Mouse (Mus musculus) kidney, embryonic 15.5 days (tissue): ENCODE data around the gene Gga1. TPM values are rescaled to one million over a fixed set of nuclear protein-coding genes. Genes with fewer than 3 reads are reported as not detected.
A peak's percentile ranks its signal among the peaks of the same experiment; 100 is the strongest.

Experiments
- ATAC-seq: fragments of 200-750 bp; cut with Nextera tagmentation; replicated peaks from 2 replicates; pipeline ENCODE4 v1.8.0; 2017; ENCODE audit warnings: moderate TSS enrichment; ENCODE audit not compliant: low FRiP score
- H3K27ac ChIP-seq: fragments of 300-500 bp; sonication (generic); 2 replicates; pipeline ENCODE4 v1.5.1; 2015; ENCODE audit warnings: mild to moderate bottlenecking, inconsistent platforms
- H3K27me3 ChIP-seq: fragments of 300-500 bp; sonication (generic); 2 replicates; pipeline ENCODE4 v1.6.1; 2015; ENCODE audit warnings: inconsistent platforms
- H3K36me3 ChIP-seq: fragments of 300-500 bp; sonication (generic); 2 replicates; pipeline ENCODE4 v1.6.1; 2015; ENCODE audit warnings: inconsistent platforms
- H3K4me1 ChIP-seq: fragments of 300-500 bp; sonication (generic); 2 replicates; pipeline ENCODE4 v1.6.1; 2015; ENCODE audit warnings: inconsistent platforms
- H3K4me2 ChIP-seq: fragments of 300-500 bp; sonication (generic); 2 replicates; pipeline ENCODE4 v1.6.1; 2015; ENCODE audit warnings: moderate library complexity, mild to moderate bottlenecking, inconsistent platforms
- H3K4me3 ChIP-seq: fragments of 300-500 bp; sonication (generic); replicated peaks from 2 replicates; pipeline ENCODE4 v1.5.1; 2015; ENCODE audit warnings: mild to moderate bottlenecking, inconsistent platforms
- H3K9ac ChIP-seq: fragments of 300-500 bp; sonication (generic); 2 replicates; pipeline ENCODE4 v1.6.1; 2015; ENCODE audit warnings: mild to moderate bottlenecking, inconsistent platforms
- H3K9me3 ChIP-seq: fragments of 300-500 bp; sonication (generic); replicated peaks from 2 replicates; pipeline ENCODE4 v1.6.1; 2016; ENCODE audit warnings: inconsistent platforms
- WGBS: fragments of 180-500 bp; shearing (Covaris S2); methylation state at CpG from one replicate; pipeline ENCODE4 v1.1.7; 2015; ENCODE audit warnings: mixed read lengths; 5-methylcytosine and 5-hydroxymethylcytosine counted together
- polyA plus RNA-seq: library from polyadenylated mRNA; unstranded; fragments of >200 nt; fragmentation: Nextera tagmentation; extraction: Ambion mirVana; gene quantifications from 2 replicates; pipeline ENCODE4 v1.2.1, GENCODE M21; 2015

Gene Gga1
- polyA plus RNA-seq, 1 experiment from 2014 or later: 55.5 TPM

- no peak overlapping the region for H3K4me3 ChIP-seq
- WGBS: 94% methylated on average over 8 of the region's 8 CpGs
These were observed 3.4 kb downstream of the Gga1 start for GRCm38 (mm10) chr15:78880432-78880831.

GRCm38 (mm10) chr15:78881828-78882227 is 4.8 kb downstream of the Gga1 start:
- peaks cover 70% of the 10 kb centered on the region for H3K36me3 ChIP-seq
- no peak overlapping the region for H3K4me3 ChIP-seq
- H3K4me1 ChIP-seq: peaks cover 19% of the 10 kb centered on the region
- no peak overlapping the region for H3K9ac ChIP-seq
- no peak overlapping the region for H3K4me2 ChIP-seq
- no peaks in the 10 kb centered on the region for H3K27me3 ChIP-seq
- H3K27ac ChIP-seq: no peak overlapping the region
- 87% methylated on average over 3 of the region's 3 CpGs for WGBS
- no peak for ATAC-seq
- H3K9me3 ChIP-seq: no peaks in the 10 kb centered on the region

More at GRCm38 (mm10) chr15:78880432-78880831, 3.4 kb downstream of the Gga1 start:
- no peak overlapping the region for H3K9ac ChIP-seq
- H3K9me3 ChIP-seq: no peaks in the 10 kb centered on the region
- H3K36me3 ChIP-seq: peaks cover 56% of the 10 kb centered on the region
- no peak overlapping the region for H3K4me2 ChIP-seq
- H3K27ac ChIP-seq: no peak overlapping the region
- ATAC-seq: no peak
- no peaks in the 10 kb centered on the region for H3K27me3 ChIP-seq
- H3K4me1 ChIP-seq: peaks cover 32% of the 10 kb centered on the region

GRCm38 (mm10) chr15:78889401-78889853 is 12.4 kb downstream of the Gga1 start:
- Histone ChIP-seq H3K9me3 (no peaks in the 10 kb centered on the region), H3K9ac (no peak overlapping the region), H3K4me3 (no peak overlapping the region), H3K4me2 (0 out of 2 replicates have a peak overlapping the region, but pooled peaks have one; percentile 7), H3K27ac (peak overlapping the region; percentile 51; the same call in 1 of the 2 replicates), H3K36me3 (peaks cover 93% of the 10 kb centered on the region), H3K27me3 (no peaks in the 10 kb centered on the region), H3K4me1 (peaks cover 42% of the 10 kb centered on the region)
- peak; percentile 47; the same call in 1 of the 2 replicates for ATAC-seq
- WGBS: 29% methylated on average over 13 of the region's 13 CpGs

DNA sequence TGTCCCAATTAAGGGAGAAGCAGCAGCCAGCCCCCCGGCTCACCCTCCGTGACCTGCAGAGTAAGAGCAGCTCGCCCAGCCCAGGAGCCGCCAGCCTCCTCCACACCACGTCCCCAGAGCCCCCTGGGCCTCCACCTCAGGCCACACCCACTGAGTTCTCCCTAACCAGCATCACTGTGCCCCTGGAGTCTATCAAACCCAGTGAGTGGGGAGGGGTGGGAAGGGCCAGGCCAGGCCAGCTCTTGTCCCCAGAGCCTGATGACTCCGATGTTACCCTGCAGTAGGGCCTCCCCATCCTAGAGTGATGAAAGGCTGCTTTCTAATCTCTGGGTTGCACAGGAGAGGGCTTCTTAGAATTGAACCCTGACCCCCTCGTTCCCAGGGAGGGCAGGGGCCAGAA is 15.4 kb downstream of the Gga1 start:
- 0 out of 2 replicates have a peak, but pooled peaks have one; percentile 30 for ATAC-seq
- H3K9ac ChIP-seq: 0 out of 2 replicates have a peak overlapping the region, but pooled peaks have one; percentile 14
- 23% methylated on average over 7 of the region's 7 CpGs for WGBS
- H3K4me3 ChIP-seq: no peak overlapping the region
- H3K36me3 ChIP-seq: peaks cover 65% of the 10 kb centered on the region
- H3K9me3 ChIP-seq: no peaks in the 10 kb centered on the region
- no peaks in the 10 kb centered on the region for H3K27me3 ChIP-seq
- H3K27ac ChIP-seq: peak overlapping the region; percentile 67; the same call in 1 of the 2 replicates
- no peak overlapping the region for H3K4me2 ChIP-seq
- peaks cover 70% of the 10 kb centered on the region for H3K4me1 ChIP-seq

- Histone ChIP-seq H3K36me3 (peaks cover 42% of the 10 kb centered on the region), H3K4me3 (no peak overlapping the region), H3K4me1 (peaks cover 78% of the 10 kb centered on the region), H3K9me3 (no peaks in the 10 kb centered on the region), H3K4me2 (no peak overlapping the region), H3K27me3 (no peaks in the 10 kb centered on the region), H3K9ac (no peak overlapping the region), H3K27ac (peak overlapping the region; percentile 67)
- 61% methylated on average over 13 of the region's 13 CpGs for WGBS
- no peak for ATAC-seq
These were observed 17.7 kb downstream of the Gga1 start for GRCm38 (mm10) chr15:78894726-78895125.

- no peak overlapping the region for H3K9ac ChIP-seq
- H3K4me2 ChIP-seq: no peak overlapping the region
- no peaks in the 10 kb centered on the region for H3K9me3 ChIP-seq
- H3K4me1 ChIP-seq: peaks cover 84% of the 10 kb centered on the region
- no peak overlapping the region for H3K4me3 ChIP-seq
- peak overlapping the region; percentile 67; the same call in 1 of the 2 replicates for H3K27ac ChIP-seq
- no peak for ATAC-seq
- no peaks in the 10 kb centered on the region for H3K27me3 ChIP-seq
- H3K36me3 ChIP-seq: peaks cover 32% of the 10 kb centered on the region
- WGBS: 90% methylated on average over 2 of the region's 2 CpGs
These were observed 18.8 kb downstream of the Gga1 start for GRCm38 (mm10) chr15:78895741-78896140.

GRCm38 (mm10) chr15:78896149-78896548 is 19.2 kb downstream of the Gga1 start:
- Histone ChIP-seq H3K9me3 (no peaks in the 10 kb centered on the region), H3K4me2 (no peak overlapping the region), H3K4me1 (peaks cover 88% of the 10 kb centered on the region), H3K9ac (no peak overlapping the region), H3K27ac (no peak overlapping the region), H3K36me3 (peaks cover 28% of the 10 kb centered on the region), H3K27me3 (no peaks in the 10 kb centered on the region), H3K4me3 (no peak overlapping the region)
- no peak for ATAC-seq
- WGBS: 70% methylated on average over 3 of the region's 3 CpGs

DNA sequence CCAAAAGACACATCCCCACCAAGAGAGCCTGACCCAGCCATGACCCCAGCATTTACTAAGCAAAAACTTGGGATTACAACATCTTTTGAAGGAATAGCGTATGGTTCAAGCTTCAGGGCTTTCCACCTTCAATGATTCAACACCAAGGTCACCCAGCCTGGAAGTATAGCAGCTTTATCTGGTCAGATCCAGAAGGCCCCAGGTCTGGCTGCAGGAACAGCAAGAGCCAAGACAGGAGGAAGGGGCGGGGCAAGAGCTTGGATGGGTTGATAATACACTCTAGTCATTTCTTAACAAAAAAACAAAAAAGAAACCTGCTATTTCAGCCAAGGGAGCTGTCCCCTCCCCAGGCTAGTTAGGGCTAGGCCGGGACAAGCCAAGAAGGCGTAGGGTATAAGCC is 20.5 kb downstream of the Gga1 start:
- H3K4me1 ChIP-seq: peaks cover 87% of the 10 kb centered on the region
- WGBS: 91% methylated on average over 4 of the region's 4 CpGs
- no peak overlapping the region for H3K4me2 ChIP-seq

DNA sequence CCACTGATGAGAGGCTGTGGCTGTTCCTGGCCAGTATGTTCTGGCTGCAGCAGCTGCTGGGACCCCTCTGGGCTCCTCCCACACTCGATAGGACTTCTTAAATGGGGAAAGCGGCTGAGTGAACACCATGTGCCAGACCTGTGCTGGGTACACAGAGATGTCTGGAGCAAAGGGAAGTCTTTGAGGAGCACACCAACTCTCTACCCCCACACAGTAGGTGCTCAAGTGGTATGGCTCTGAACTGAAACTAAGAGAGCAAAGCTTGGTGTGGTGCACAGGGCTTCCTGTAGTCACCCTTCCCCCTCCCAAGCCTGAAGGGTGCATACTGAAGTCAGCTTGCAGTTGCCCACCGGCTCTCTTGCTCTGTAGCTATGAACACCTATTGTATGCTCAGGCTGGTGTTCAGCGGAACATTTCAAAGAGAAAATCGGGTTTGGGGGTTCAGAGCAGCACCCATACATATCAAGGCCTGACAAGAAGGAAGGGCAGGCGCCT is 21.6 kb downstream of the Gga1 start:
- Histone ChIP-seq H3K36me3 (peaks cover 21% of the 10 kb centered on the region), H3K4me3 (peak overlapping the region; percentile 63), H3K9ac (no peak overlapping the region; the same call in 1 of the 2 replicates), H3K4me1 (peaks cover 84% of the 10 kb centered on the region), H3K9me3 (no peaks in the 10 kb centered on the region), H3K27ac (peak overlapping the region; percentile 63), H3K27me3 (no peaks in the 10 kb centered on the region), H3K4me2 (peak overlapping the region; percentile 77)
- no peak for ATAC-seq
- WGBS: 46% methylated on average over 6 of the region's 6 CpGs

More for the DNA sequence above, 20.5 kb downstream of the Gga1 start:
- no peak overlapping the region for H3K4me3 ChIP-seq
- H3K27ac ChIP-seq: peak overlapping the region; percentile 24; the same call in 1 of the 2 replicates
- peaks cover 22% of the 10 kb centered on the region for H3K36me3 ChIP-seq
- H3K27me3 ChIP-seq: no peaks in the 10 kb centered on the region
- no peak overlapping the region for H3K9ac ChIP-seq
- no peaks in the 10 kb centered on the region for H3K9me3 ChIP-seq
- ATAC-seq: no peak

- Histone ChIP-seq H3K4me1 (peaks cover 76% of the 10 kb centered on the region), H3K4me2 (peak within 1 kb of the TSS; percentile 77), H3K27ac (peak within 1 kb of the TSS; percentile 63), H3K9me3 (no peaks in the 10 kb centered on the region), H3K27me3 (no peaks in the 10 kb centered on the region), H3K4me3 (peak within 1 kb of the TSS; percentile 63), H3K9ac (peak within 1 kb of the TSS; percentile 61), H3K36me3 (peaks cover 25% of the 10 kb centered on the region)
- WGBS: 2% methylated on average over 19 of the region's 20 CpGs
- no peak for ATAC-seq
These were observed 22.4 kb downstream of the Gga1 start, which contains the start of gene Gm49510 for GRCm38 (mm10) chr15:78899409-78899739. Gm49510 (plus strand) TSS chr15:78899667.

DNA sequence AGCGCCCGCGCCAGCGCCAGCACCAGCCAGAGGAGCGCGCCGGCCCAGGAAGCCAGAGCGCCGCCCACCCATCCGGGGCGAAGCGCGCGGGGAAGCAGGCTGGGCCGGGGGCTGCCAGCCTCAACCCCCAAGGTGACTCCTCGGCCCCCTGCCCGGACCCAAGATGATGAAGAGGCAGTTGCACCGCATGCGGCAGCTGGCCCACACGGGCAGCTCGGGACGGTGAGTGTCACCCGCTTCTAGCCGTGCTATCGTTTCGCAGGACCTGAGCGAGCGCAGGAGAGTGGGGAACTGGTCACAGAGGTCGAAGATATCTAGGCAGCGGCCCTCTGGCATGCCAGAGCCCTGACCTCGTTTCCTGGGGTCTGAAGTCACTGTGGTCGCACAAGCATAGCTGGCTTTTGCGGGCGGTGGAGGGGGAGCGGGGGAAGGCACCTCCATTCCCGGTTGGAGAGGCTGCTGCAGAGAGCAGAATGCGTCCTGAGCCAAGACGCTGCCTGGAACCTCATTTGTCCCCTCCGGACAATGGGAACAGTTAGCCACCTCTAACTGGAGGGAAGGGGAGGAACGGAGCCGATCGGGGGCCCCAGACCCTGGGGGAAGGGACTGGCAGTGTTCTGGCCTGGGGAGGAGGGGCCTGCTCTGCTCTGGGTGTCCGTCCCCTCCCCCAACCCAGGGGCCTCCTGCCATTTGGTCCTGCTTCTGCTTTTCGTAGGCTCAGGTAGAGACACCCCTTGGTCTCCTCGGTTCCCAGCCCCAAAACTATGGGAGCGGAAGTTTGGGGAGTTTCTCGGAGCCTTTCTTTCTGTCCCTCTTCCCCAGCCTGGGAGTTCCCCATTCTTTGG is 23.0 kb downstream of the Gga1 start, which contains the start of gene Sh3bp1:
Gene Sh3bp1 (plus strand): TSS at position 29 of the 845 bp plus-strand sequence.
- H3K27me3 ChIP-seq: no peaks in the 10 kb centered on the region
- WGBS: 2% methylated on average over 47 of the region's 47 CpGs
- H3K4me2 ChIP-seq: peak within 1 kb of the TSS; percentile 77
- H3K4me1 ChIP-seq: peaks cover 70% of the 10 kb centered on the region
- peaks cover 31% of the 10 kb centered on the region for H3K36me3 ChIP-seq
- 0 out of 2 replicates have a peak, but pooled peaks have one; percentile 52 for ATAC-seq
- H3K4me3 ChIP-seq: peak within 1 kb of the TSS; percentile 63
- H3K9me3 ChIP-seq: no peaks in the 10 kb centered on the region
- peak within 1 kb of the TSS; percentile 63 for H3K27ac ChIP-seq
- peak within 1 kb of the TSS; percentile 61 for H3K9ac ChIP-seq
